Mouse (Mus musculus): ENCODE results near the gene Exoc6b.

The Exoc6b gene

GRCm38 (mm10) chr6:84976563-84976971 lies 92.7 kb downstream of the Exoc6b start:
- DNase-seq (ENCODE audit: low spot score), result no peak

GRCm38 (mm10) chr6:84968531-84968930 lies 100.8 kb downstream of the Exoc6b start:
- DNase-seq (ENCODE audit: low spot score), result no peak

- DNase-seq (ENCODE audit: low spot score), result no peak
Observed at GRCm38 (mm10) chr6:84964729-84965415, 104.4 kb downstream of the Exoc6b start.

GRCm38 (mm10) chr6:84963044-84963443 lies 106.3 kb downstream of the Exoc6b start:
- DNase-seq (ENCODE audit: low spot score), result no peak

- DNase-seq (ENCODE audit: low spot score), result no peak
Observed at GRCm38 (mm10) chr6:84961763-84962162, 107.5 kb downstream of the Exoc6b start.

- DNase-seq (ENCODE audit: low spot score), result no peak
Observed at GRCm38 (mm10) chr6:84959520-84959919, 109.8 kb downstream of the Exoc6b start.

GRCm38 (mm10) chr6:84951621-84952020 lies 117.7 kb downstream of the Exoc6b start:
- no peak for DNase-seq (ENCODE audit: low spot score)

- DNase-seq (ENCODE audit: low spot score), result no peak
Observed at GRCm38 (mm10) chr6:84946569-84946968, 122.7 kb downstream of the Exoc6b start.

- no peak for DNase-seq (ENCODE audit: low spot score)
Observed at GRCm38 (mm10) chr6:84946106-84946505, 123.2 kb downstream of the Exoc6b start.

- DNase-seq (ENCODE audit: low spot score), result no peak
Observed at GRCm38 (mm10) chr6:84932953-84933921, 136.1 kb downstream of the Exoc6b start.

GRCm38 (mm10) chr6:84931051-84931450 lies 138.3 kb downstream of the Exoc6b start:
- DNase-seq (ENCODE audit: low spot score), result no peak

GRCm38 (mm10) chr6:84926066-84926465 lies 143.2 kb downstream of the Exoc6b start:
- no peak for DNase-seq (ENCODE audit: low spot score)

- no peak for DNase-seq (ENCODE audit: low spot score)
Observed at GRCm38 (mm10) chr6:84923760-84924221, 145.5 kb downstream of the Exoc6b start.

GRCm38 (mm10) chr6:84916291-84916690 lies 153.0 kb downstream of the Exoc6b start:
- peak; percentile 2 for DNase-seq (ENCODE audit: low spot score)

GRCm38 (mm10) chr6:84912434-84912833 lies 156.9 kb downstream of the Exoc6b start:
- DNase-seq (ENCODE audit: low spot score), result no peak

GRCm38 (mm10) chr6:84899002-84899774 lies 170.1 kb downstream of the Exoc6b start:
- DNase-seq (ENCODE audit: low spot score), result no peak

- no peak for DNase-seq (ENCODE audit: low spot score)
Observed at GRCm38 (mm10) chr6:84893773-84894095, 175.6 kb downstream of the Exoc6b start.

GRCm38 (mm10) chr6:84892926-84893772 lies 176.2 kb downstream of the Exoc6b start:
- no peak for DNase-seq (ENCODE audit: low spot score)

- DNase-seq (ENCODE audit: low spot score), result no peak
Observed at GRCm38 (mm10) chr6:84886551-84886950, 182.8 kb downstream of the Exoc6b start.

GRCm38 (mm10) chr6:84885080-84885479 lies 184.2 kb downstream of the Exoc6b start:
- no peak for DNase-seq (ENCODE audit: low spot score)

- DNase-seq (ENCODE audit: low spot score), result no peak
Observed at GRCm38 (mm10) chr6:84883720-84884119, 185.6 kb downstream of the Exoc6b start.
